Mouse (Mus musculus): ENCODE data around the gene Oxnad1. TPM values are rescaled to one million over a fixed set of nuclear protein-coding genes. Genes with fewer than 3 reads are reported as not detected.
"Not testable (repeated sequence)": the region's sequence is repeated elsewhere in the genome, so short reads cannot be mapped to it uniquely, and the experiment has no call there.

Oxnad1 gene
- polyA plus RNA-seq, 1 experiment from 2014 or later: 39.1 TPM

DNA sequence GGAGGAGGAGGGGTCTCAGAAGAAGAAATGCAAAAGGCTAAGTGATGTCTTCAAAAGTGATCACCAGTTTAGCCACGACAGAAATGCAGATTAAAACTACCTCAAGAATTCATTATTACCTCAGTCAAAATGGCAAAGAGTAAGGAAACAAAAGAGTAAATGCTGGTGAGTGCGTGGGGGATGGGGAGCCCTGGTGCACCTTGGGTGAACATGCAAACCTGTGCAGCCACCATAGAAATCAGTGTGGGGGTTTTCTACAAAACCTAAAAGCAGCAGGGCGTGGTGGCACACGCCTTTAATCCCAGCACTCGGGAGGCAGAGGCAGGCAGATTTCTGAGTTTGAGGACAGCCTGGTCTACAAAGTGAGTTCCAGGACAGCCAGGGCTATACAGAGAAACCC lies 40.1 kb downstream of the Oxnad1 start:
- not testable (repeated sequence) for H3K4me2 ChIP-seq (replicated peaks); H3K4me3 ChIP-seq (replicated peaks); H3K9ac ChIP-seq; H3K27ac ChIP-seq; H3K4me1 ChIP-seq (replicated peaks); H3K36me3 ChIP-seq; ATAC-seq; H3K27me3 ChIP-seq (replicated peaks); H3K9me3 ChIP-seq
- 86% methylated on average over 5 of the region's 5 CpGs for WGBS

DNA sequence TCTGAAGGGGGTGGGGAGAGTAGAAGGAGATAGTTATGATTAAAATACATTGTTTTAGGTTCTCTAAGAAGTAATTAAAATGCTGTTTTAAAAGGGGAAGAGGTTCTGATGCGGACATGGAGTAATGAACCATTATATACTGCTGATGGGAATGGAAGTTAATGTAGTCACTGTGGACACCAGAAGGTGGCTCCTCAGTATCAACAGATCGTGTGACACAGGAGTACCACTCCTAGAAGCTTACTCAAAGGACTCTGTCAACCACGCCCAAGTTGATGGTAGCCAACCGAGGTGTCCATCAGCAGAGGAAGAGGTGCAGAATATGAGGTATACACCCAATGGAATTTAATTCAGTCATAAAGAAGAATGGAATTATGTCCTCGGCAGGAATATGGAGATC lies 43.2 kb downstream of the Oxnad1 start:
- no peak overlapping the region for H3K27ac ChIP-seq
- no peaks in the 10 kb centered on the region for H3K27me3 ChIP-seq (replicated peaks)
- no peak overlapping the region for H3K9ac ChIP-seq
- H3K4me2 ChIP-seq (replicated peaks): no peak overlapping the region
- 72% methylated on average over 5 of the region's 5 CpGs for WGBS
- H3K4me3 ChIP-seq (replicated peaks): no peak overlapping the region
- no peaks in the 10 kb centered on the region for H3K4me1 ChIP-seq (replicated peaks)
- no peaks in the 10 kb centered on the region for H3K9me3 ChIP-seq
- no peak for ATAC-seq
- H3K36me3 ChIP-seq: no peaks in the 10 kb centered on the region

DNA sequence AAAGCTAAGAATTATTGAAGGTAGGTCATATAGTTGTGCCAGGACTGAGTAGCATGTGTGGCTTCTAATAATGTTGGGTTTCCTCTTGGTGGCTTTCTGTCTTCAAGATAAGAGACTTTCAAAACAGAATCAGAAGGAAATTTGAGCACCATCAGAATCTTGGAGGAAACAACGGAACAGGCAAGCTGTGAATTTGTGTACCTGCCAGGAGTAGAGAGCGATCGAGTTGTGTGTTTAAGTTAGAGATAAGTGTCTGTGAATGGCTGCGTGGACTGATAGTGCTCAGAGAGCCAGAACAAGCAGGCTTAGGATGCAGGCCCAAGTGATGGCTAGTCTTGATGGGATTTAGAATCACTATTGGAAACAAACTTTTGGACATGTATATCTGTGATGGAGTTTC lies 46.7 kb downstream of the Oxnad1 start:
- Histone ChIP-seq H3K9ac (no peak overlapping the region), H3K4me2 (replicated peaks) (no peak overlapping the region), H3K27ac (no peak overlapping the region), H3K4me3 (replicated peaks) (no peak overlapping the region), H3K9me3 (no peaks in the 10 kb centered on the region), H3K27me3 (replicated peaks) (no peaks in the 10 kb centered on the region), H3K4me1 (replicated peaks) (0 out of 2 replicates have a peak, but pooled peaks cover 3% of the 10 kb centered on the region), H3K36me3 (no peaks in the 10 kb centered on the region)
- no peak for ATAC-seq
- 38% methylated on average over 4 of the region's 4 CpGs for WGBS

DNA sequence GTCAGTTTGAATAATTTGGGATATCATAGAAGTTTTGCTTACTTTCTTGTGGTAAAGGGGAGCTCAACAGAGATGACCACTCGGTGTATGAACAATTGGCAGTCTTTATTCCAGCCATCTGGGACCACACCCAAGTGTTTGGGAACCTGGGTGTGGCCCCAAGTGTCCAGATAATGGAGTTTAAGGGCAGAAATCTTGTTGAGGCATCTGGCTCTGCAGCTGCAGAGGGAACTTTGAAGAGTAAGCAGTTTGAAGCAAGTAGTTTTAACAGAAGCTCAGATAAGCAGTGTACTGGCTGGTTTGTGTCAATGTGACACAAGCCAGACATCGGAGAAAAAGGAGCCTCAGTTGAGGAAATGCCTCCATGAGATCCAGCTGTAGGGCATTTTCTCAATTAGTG lies 49.1 kb downstream of the Oxnad1 start:
- Histone ChIP-seq H3K9ac (no peak overlapping the region), H3K4me2 (replicated peaks) (no peak overlapping the region), H3K4me3 (replicated peaks) (no peak overlapping the region), H3K36me3 (no peaks in the 10 kb centered on the region), H3K9me3 (no peaks in the 10 kb centered on the region), H3K27ac (no peak overlapping the region), H3K27me3 (replicated peaks) (no peaks in the 10 kb centered on the region), H3K4me1 (replicated peaks) (0 out of 2 replicates have a peak, but pooled peaks cover 3% of the 10 kb centered on the region)
- WGBS: 16% methylated on average over 2 of the region's 2 CpGs
- ATAC-seq: peak; percentile 31; the same call in 1 of the 2 replicates

DNA sequence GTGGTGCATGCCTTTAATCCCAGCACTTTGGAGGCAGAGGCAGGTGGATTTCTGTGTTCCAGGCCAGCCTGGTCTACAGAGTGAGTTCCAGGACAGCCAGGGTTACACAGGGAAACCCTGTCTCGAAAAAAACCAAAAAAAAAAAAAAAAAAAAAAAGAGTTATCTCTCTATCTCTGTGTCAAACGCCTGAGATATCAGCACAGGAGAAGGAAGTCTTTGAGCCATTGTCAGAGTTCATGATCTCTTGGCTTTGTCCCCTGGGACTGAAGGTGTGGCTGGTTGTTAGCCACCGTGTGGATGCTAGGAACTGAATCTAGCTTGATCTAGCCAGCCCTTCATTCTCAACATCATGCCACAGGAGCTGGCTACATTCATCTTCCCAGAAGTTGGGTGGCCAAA lies 51.3 kb downstream of the Oxnad1 start:
- not testable (repeated sequence) for H3K4me3 ChIP-seq (replicated peaks); ATAC-seq; H3K4me1 ChIP-seq (replicated peaks); H3K36me3 ChIP-seq; H3K9me3 ChIP-seq; H3K9ac ChIP-seq; H3K4me2 ChIP-seq (replicated peaks); H3K27ac ChIP-seq; H3K27me3 ChIP-seq (replicated peaks)
- WGBS: 49% methylated on average over 3 of the region's 3 CpGs

DNA sequence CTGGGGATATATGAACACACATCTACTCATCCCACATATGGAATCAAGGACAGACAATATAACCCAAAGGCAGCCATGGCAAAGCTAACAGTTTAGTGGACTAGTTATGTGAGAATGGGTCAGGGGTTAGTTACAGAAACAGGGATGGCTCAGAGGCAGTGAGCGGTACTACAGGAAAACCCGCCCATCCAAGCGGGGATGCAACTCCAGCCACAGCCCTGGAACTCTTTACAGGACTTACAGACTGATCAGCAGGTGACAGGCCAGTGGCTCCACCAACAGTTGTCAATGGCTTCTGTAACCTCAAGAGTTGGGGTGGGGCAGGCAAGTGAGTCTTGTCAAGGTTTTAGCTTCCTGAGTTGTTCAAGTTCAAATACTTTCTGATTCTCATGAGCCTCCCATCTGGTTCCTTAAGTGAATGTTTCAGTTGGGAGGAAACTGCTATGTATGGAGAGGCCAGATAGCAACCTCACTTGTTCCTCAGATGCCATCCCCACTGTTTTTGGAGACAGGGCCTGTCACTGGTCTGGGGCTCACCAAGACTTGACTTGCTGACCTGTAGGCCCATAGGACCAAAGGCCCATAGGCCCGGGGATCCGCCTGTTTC lies 55.3 kb downstream of the Oxnad1 start:
- Histone ChIP-seq H3K36me3 (no peaks in the 10 kb centered on the region), H3K27ac (no peak overlapping the region), H3K27me3 (replicated peaks) (no peaks in the 10 kb centered on the region), H3K4me1 (replicated peaks) (no peaks in the 10 kb centered on the region), H3K4me2 (replicated peaks) (no peak overlapping the region), H3K9me3 (no peaks in the 10 kb centered on the region), H3K9ac (no peak overlapping the region), H3K4me3 (replicated peaks) (no peak overlapping the region)
- no peak for ATAC-seq
- WGBS: 82% methylated on average over 5 of the region's 5 CpGs

DNA sequence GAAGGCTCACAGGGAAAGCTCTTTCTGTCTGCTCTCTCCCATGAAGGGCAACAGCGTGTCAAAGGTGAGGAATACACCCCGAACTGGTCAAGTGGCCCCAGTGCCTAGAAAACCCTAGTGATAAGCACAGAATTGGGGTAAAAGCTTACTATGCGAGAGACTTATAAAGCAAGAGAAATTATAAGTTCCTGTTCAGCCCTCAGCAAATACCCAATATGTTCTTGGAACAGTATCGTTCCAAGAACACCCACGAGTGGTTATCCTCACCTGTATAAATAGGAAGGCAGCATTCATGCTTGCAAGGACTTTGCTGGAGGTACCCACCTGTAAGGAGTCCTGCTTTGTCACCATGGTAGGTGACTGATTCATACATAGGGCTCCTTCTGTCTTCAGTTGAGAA lies 56.5 kb downstream of the Oxnad1 start, which contains the start of gene Msmb:
Gene Msmb, plus strand, starts transcription at position 301 of the 400 bp plus-strand sequence.
- Histone ChIP-seq H3K36me3 (no peaks in the 10 kb centered on the region), H3K4me1 (replicated peaks) (no peaks in the 10 kb centered on the region), H3K27me3 (replicated peaks) (no peaks in the 10 kb centered on the region), H3K27ac (no peak within 1 kb of the TSS), H3K4me2 (replicated peaks) (no peak within 1 kb of the TSS), H3K9ac (no peak within 1 kb of the TSS), H3K4me3 (replicated peaks) (no peak within 1 kb of the TSS), H3K9me3 (no peaks in the 10 kb centered on the region)
- 86% methylated on average over 5 of the region's 5 CpGs for WGBS
- ATAC-seq: no peak

DNA sequence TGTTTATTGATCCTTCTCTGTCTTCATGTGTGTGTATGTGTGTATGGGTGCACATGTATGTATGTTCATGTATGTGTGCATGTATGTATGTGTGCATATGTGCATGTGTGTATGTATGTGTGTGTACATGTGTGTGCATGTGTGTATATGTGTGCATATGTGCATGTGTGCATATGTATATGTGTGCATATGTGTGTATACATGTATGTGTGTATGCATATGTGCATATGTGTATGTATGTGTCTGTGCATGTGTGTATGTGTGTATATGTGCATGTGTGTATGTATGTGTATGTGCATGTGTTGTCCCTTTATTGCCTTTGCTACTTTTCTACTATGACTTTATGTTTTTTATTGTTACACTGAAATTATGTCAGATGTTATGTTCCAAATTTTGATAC lies 59.6 kb downstream of the Oxnad1 start:
- no peak overlapping the region for H3K9ac ChIP-seq
- H3K9me3 ChIP-seq: no peaks in the 10 kb centered on the region
- no peak overlapping the region for H3K4me2 ChIP-seq (replicated peaks)
- no peak overlapping the region for H3K4me3 ChIP-seq (replicated peaks)
- H3K27me3 ChIP-seq (replicated peaks): no peaks in the 10 kb centered on the region
- H3K4me1 ChIP-seq (replicated peaks): no peaks in the 10 kb centered on the region
- ATAC-seq: no peak
- H3K27ac ChIP-seq: no peak overlapping the region
- no peaks in the 10 kb centered on the region for H3K36me3 ChIP-seq

DNA sequence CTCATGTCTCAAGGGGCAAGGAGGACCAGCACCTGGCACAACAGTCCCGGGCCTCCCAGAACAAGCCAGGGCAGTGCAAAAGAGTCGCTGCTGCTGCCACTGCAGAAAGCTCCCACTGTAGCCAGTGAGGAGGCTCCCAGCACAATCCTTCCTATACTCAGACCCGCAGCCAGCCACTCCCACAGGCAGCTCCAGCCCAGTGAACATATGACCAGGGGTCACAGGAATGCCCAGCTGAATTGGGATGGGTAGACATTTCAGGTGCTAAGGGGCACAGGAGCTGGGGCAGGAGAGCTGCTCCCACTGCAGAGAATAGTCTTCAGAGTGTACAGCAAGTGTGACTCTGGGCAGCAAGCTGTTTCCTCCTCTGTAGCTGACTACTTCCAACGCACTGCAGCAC lies 60.2 kb downstream of the Oxnad1 start:
- Histone ChIP-seq H3K36me3 (no peaks in the 10 kb centered on the region), H3K4me3 (replicated peaks) (no peak overlapping the region), H3K27ac (no peak overlapping the region), H3K4me1 (replicated peaks) (no peaks in the 10 kb centered on the region), H3K9ac (no peak overlapping the region), H3K4me2 (replicated peaks) (no peak overlapping the region), H3K9me3 (no peaks in the 10 kb centered on the region), H3K27me3 (replicated peaks) (no peaks in the 10 kb centered on the region)
- 62% methylated on average over 4 of the region's 4 CpGs for WGBS
- ATAC-seq: no peak

DNA sequence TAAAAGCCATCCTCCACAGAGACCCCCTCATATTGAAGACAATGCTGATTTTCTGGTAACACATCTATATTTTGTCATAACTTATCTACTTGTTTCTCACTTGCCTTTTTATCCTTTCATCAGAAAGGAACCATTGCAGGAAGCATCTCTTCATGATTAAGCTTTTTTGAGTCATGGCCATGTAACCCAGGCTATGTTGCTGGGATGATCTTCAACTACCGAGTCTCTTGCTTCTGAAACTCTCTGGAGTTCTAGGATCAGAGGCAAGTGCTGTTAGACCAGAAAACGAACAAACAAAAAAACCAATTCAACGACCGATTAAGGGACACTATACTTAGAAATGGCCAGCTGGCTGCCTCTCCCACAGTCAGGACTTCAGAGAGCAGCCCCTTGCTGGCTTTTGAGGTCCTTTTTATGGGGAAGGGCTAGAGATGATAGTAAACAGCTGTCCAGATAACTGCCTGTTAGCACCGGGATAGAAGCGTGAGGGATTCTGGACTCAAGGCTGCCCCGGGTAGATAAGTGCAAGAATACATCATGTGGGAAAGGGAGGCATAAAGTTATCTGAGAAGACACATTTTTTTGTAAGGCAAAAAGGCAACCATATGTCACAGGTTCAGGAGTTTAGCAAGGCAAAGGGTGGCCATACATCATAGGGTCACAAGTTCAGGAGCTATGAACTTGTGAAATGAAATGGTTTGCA lies 60.8 kb downstream of the Oxnad1 start:
- H3K27ac ChIP-seq: no peak overlapping the region
- 62% methylated on average over 7 of the region's 7 CpGs for WGBS
- H3K9ac ChIP-seq: no peak overlapping the region
- no peak overlapping the region for H3K4me3 ChIP-seq (replicated peaks)
- H3K9me3 ChIP-seq: no peaks in the 10 kb centered on the region
- no peaks in the 10 kb centered on the region for H3K4me1 ChIP-seq (replicated peaks)
- H3K4me2 ChIP-seq (replicated peaks): no peak overlapping the region
- ATAC-seq: peak; percentile 61
- H3K36me3 ChIP-seq: no peaks in the 10 kb centered on the region
- no peaks in the 10 kb centered on the region for H3K27me3 ChIP-seq (replicated peaks)

DNA sequence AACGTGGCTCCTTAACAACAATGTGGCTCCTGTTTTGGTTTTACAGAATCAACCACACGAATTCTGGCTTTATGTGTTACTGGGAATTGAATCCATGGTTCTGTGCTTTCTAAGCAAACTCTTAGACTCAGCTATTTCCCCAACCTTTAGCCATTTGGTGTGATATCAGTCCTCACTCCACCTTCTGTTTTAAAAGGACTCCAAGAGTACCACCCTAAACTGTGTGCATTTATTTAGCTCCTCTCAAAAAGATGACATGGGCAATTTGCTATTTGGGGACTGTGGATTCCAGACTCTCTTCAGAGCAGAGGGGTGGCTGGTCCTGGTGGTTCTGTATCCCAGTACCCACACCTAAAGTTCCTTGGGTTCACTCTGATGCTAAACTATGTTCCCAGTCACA lies 61.4 kb downstream of the Oxnad1 start:
- Histone ChIP-seq H3K4me3 (replicated peaks) (no peak overlapping the region), H3K4me2 (replicated peaks) (no peak overlapping the region), H3K27me3 (replicated peaks) (no peaks in the 10 kb centered on the region), H3K27ac (no peak overlapping the region), H3K9me3 (no peaks in the 10 kb centered on the region), H3K9ac (no peak overlapping the region), H3K36me3 (no peaks in the 10 kb centered on the region), H3K4me1 (replicated peaks) (no peaks in the 10 kb centered on the region)
- 60% methylated on average over 2 of the region's 2 CpGs for WGBS
- no peak for ATAC-seq

DNA sequence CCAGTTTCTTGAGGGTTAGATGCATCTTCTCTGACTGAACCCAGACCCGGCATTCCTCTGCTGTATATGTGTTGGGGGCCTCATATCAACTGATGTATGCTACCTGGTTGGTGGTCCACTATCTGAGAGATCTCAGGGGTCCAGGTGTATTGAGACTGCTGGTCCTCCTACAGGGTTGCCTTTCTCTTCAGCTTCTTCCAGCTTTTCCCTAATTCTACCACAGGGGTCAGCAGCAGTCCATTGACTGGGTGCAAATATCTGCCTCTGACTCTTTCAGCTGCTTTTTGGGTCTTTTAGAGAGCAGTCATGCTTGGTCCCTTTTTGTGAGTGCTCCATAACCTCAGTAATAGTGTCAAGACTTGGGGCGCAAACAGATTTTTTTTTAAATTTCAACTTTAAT lies 65.7 kb downstream of the Oxnad1 start:
- Histone ChIP-seq H3K4me3 (replicated peaks) (no peak overlapping the region), H3K4me2 (replicated peaks) (no peak overlapping the region), H3K27me3 (replicated peaks) (no peaks in the 10 kb centered on the region), H3K36me3 (no peaks in the 10 kb centered on the region), H3K27ac (no peak overlapping the region), H3K9me3 (no peaks in the 10 kb centered on the region), H3K4me1 (replicated peaks) (no peaks in the 10 kb centered on the region), H3K9ac (no peak overlapping the region)
- WGBS: 90% methylated on average over 2 of the region's 2 CpGs
- no peak for ATAC-seq
